Mouse (Mus musculus) liver, embryonic 14.5 days (tissue): ENCODE data around the gene Zfp423.

Experiments
- CTCF ChIP-seq: IDR thresholded peaks from 2 replicates; pipeline ENCODE4 v1.5.1; 2016; ENCODE audit warnings: antibody characterized with exemption, low read depth, control low read depth
- EP300 ChIP-seq: IDR thresholded peaks from 2 replicates; pipeline ENCODE4 v1.6.1; 2016; ENCODE audit warnings: antibody characterized with exemption, low read depth

- TF ChIP-seq CTCF (peak; percentile 33), EP300 (no peak)
These were observed 318.5 kb downstream of the Zfp423 start for GRCm38 (mm10) chr8:87640930-87641329.
